Mouse (Mus musculus): ENCODE results near the gene Diaph3. TPM values are rescaled to one million over a fixed set of nuclear protein-coding genes. Genes with fewer than 3 reads are reported as not detected.

Diaph3 gene
- total and polyA plus RNA-seq, 3 experiments = 0.21 to 4.6 (median 0.70) TPM

DNA sequence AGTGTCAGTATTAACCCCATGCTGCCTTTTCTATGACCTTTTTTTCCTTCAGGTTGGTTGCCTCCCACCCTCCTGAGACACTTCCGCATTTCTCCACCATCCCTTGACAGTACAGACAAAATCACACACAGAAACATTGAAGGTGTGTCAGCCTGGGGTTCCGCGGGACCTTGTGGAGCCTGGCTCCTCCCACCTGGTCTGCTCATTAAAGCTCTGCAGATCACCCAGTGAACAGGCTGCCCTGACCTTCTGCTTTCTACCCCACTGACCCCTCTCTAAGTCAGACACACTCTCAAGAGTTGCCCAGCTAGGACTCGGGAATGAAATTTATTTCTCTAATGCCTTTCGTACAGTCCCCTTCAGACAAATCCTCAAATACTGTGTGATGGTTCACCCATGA is 500.9 kb downstream of the Diaph3 start:
- Histone ChIP-seq H3K79me2 (replicated peaks; ENCODE audit: control insufficient read depth, insufficient read depth, low read length) (no peaks in the 10 kb centered on the region), H3K9ac (ENCODE audit: low read depth, low read length) (no peak overlapping the region), H3K27me3 (ENCODE audit: control insufficient read depth, insufficient read depth, low read length) (no peaks in the 10 kb centered on the region), H3K27ac (no peak overlapping the region), H3K36me3 (ENCODE audit: control insufficient read depth, insufficient read depth, low read length) (no peaks in the 10 kb centered on the region), H3K4me3 (no peak overlapping the region), H3K4me1 (ENCODE audit: control insufficient read depth, insufficient read depth, low read length) (no peaks in the 10 kb centered on the region)
- no peak for TF ChIP-seq POLR2A (IDR thresholded peaks at IDR 0.05; ENCODE audit: insufficient read depth, low read depth, low read length)
- no peak for TF ChIP-seq EP300 (IDR thresholded peaks at IDR 0.05; ENCODE audit: insufficient read depth, low read depth, low read length)
- TF ChIP-seq CTCF (IDR thresholded peaks at IDR 0.05) = no peak
- intact Hi-C loops (cut with DNase I) = no loop called here
- DNase-seq = no peak
- WGBS = 83% methylated on average over 5 of the region's 5 CpGs

DNA sequence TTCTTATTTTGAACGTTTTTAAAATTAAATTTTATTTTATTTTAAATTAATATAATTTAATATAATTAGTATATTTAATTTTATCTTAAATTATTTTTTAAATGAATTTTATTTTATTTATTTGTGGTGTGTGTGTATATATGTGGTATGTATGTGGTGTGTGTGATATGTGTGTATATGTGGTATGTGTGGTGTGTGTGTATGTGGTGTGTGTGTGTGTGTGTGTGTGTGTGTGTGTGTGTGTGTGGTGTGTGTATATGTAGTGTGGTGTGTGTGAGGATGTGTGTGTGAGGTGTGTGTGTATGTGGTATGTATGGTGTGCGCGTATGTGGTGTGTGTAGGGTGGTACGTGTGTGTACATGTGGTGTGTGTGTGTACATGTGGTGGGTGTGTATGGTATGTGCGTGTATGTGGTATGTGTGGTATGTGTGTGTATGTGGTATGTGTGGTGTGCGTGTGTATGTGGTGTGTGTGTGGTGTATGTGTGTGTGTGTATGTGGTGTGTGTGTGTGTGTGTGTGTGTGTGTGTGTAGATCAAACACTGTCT is 505.4 kb downstream of the Diaph3 start:
- 26% methylated on average over 6 of the region's 6 CpGs for WGBS
- Histone ChIP-seq H3K79me2 (replicated peaks; ENCODE audit: control insufficient read depth, insufficient read depth, low read length) (no peaks in the 10 kb centered on the region), H3K9ac (ENCODE audit: low read depth, low read length) (no peak overlapping the region), H3K27ac (no peak overlapping the region), H3K4me3 (no peak overlapping the region), H3K36me3 (ENCODE audit: control insufficient read depth, insufficient read depth, low read length) (no peaks in the 10 kb centered on the region), H3K27me3 (ENCODE audit: control insufficient read depth, insufficient read depth, low read length) (no peaks in the 10 kb centered on the region), H3K4me1 (ENCODE audit: control insufficient read depth, insufficient read depth, low read length) (no peaks in the 10 kb centered on the region)
- intact Hi-C loops (cut with DNase I) = no loop called here
- TF ChIP-seq CTCF (IDR thresholded peaks at IDR 0.05) = no peak
- no peak for TF ChIP-seq EP300 (IDR thresholded peaks at IDR 0.05; ENCODE audit: insufficient read depth, low read depth, low read length)
- no peak for TF ChIP-seq POLR2A (IDR thresholded peaks at IDR 0.05; ENCODE audit: insufficient read depth, low read depth, low read length)
- DNase-seq = no peak

DNA sequence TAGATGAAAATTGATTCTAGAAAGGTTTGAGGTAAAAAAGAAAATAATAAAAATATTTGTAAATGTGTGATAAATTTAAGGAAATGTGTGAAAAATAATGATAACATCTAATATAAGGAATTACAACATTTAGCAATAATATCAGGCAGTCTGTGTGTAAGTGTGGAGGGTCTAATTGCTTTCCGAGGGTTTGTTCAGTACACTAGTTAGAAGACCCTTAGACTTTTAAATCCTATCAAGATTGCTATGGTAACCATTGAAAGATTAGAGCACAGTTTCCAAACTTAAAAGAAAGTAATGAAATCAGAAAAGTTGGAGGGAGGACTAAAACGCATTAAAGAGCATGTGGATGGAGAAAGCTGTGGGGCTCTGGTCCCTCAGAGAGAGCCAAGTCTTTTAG is 506.0 kb downstream of the Diaph3 start:
- Histone ChIP-seq H3K4me1 (ENCODE audit: control insufficient read depth, insufficient read depth, low read length) (no peaks in the 10 kb centered on the region), H3K9ac (ENCODE audit: low read depth, low read length) (no peak overlapping the region), H3K27ac (no peak overlapping the region), H3K4me3 (no peak overlapping the region), H3K79me2 (replicated peaks; ENCODE audit: control insufficient read depth, insufficient read depth, low read length) (no peaks in the 10 kb centered on the region), H3K36me3 (ENCODE audit: control insufficient read depth, insufficient read depth, low read length) (no peaks in the 10 kb centered on the region), H3K27me3 (ENCODE audit: control insufficient read depth, insufficient read depth, low read length) (no peaks in the 10 kb centered on the region)
- 84% methylated on average over 2 of the region's 2 CpGs for WGBS
- TF ChIP-seq POLR2A (IDR thresholded peaks at IDR 0.05; ENCODE audit: insufficient read depth, low read depth, low read length) (no peak), EP300 (IDR thresholded peaks at IDR 0.05; ENCODE audit: insufficient read depth, low read depth, low read length) (no peak), CTCF (IDR thresholded peaks at IDR 0.05) (no peak)
- DNase-seq = no peak
- intact Hi-C loops (cut with DNase I) = no loop called here

DNA sequence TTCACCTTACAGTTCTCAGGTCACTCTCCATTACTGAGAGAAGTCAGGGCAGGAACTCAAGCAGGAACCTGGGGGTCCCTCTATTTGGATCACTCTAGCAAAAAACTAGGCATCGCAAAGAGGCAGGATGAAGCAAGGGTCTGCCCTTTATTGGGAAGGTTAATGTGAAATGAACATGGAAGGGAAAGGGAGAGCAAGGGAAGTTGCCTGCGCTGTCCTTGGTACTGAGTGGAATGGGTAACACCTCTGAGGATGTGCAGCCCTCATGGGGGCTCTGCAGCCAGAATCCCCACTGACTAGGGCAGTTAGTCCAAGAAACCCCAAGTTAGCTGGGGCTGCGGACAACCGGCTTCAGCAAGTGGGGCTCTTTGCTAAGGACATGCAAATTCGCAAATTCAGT is 507.2 kb downstream of the Diaph3 start:
- Histone ChIP-seq H3K4me3 (no peak overlapping the region), H3K9ac (ENCODE audit: low read depth, low read length) (no peak overlapping the region), H3K4me1 (ENCODE audit: control insufficient read depth, insufficient read depth, low read length) (no peaks in the 10 kb centered on the region), H3K27me3 (ENCODE audit: control insufficient read depth, insufficient read depth, low read length) (no peaks in the 10 kb centered on the region), H3K27ac (no peak overlapping the region), H3K79me2 (replicated peaks; ENCODE audit: control insufficient read depth, insufficient read depth, low read length) (no peaks in the 10 kb centered on the region), H3K36me3 (ENCODE audit: control insufficient read depth, insufficient read depth, low read length) (no peaks in the 10 kb centered on the region)
- DNase-seq = no peak
- TF ChIP-seq CTCF (IDR thresholded peaks at IDR 0.05) (no peak), POLR2A (IDR thresholded peaks at IDR 0.05; ENCODE audit: insufficient read depth, low read depth, low read length) (no peak), EP300 (IDR thresholded peaks at IDR 0.05; ENCODE audit: insufficient read depth, low read depth, low read length) (no peak)
- intact Hi-C loops (cut with DNase I) = no loop called here
- WGBS = 66% methylated on average over 5 of the region's 5 CpGs

DNA sequence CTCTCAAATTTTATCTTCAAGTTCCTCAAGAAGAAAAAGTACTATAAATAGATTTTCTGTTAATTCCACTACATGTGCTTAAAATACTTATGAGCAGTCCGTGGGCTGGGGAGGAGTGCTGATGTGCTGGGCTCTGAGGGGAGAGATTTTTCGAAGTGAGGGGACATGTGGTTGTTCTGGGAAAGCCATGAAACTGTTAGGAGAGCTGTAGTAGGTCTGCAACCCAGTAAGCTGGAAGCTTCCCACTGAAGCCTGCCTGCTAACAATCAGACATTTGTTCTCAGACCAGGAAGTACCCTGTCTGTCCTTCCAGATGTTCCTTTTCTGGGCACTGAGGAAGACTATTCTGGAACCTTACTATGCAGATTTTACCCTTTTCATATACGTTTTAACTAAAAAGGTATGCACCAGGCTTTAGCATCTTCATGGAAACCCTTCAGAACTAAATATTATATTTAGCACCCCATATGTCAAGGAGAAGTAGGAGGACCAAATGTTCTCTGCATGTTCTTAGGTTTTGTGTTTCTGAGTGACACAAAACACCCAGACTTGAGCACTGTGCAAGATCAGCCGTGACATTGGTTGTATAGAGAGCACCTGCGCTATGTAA is 516.1 kb downstream of the Diaph3 start:
- 70% methylated on average over 5 of the region's 5 CpGs for WGBS
- Histone ChIP-seq H3K36me3 (ENCODE audit: control insufficient read depth, insufficient read depth, low read length) (no peaks in the 10 kb centered on the region), H3K27me3 (ENCODE audit: control insufficient read depth, insufficient read depth, low read length) (no peaks in the 10 kb centered on the region), H3K79me2 (replicated peaks; ENCODE audit: control insufficient read depth, insufficient read depth, low read length) (no peaks in the 10 kb centered on the region), H3K9ac (ENCODE audit: low read depth, low read length) (no peak overlapping the region), H3K4me3 (no peak overlapping the region), H3K4me1 (ENCODE audit: control insufficient read depth, insufficient read depth, low read length) (no peaks in the 10 kb centered on the region), H3K27ac (no peak overlapping the region)
- no peak for DNase-seq
- intact Hi-C loops (cut with DNase I) = no loop called here
- no peak for TF ChIP-seq POLR2A (IDR thresholded peaks at IDR 0.05; ENCODE audit: insufficient read depth, low read depth, low read length)
- no peak for TF ChIP-seq CTCF (IDR thresholded peaks at IDR 0.05)
- no peak for TF ChIP-seq EP300 (IDR thresholded peaks at IDR 0.05; ENCODE audit: insufficient read depth, low read depth, low read length)

DNA sequence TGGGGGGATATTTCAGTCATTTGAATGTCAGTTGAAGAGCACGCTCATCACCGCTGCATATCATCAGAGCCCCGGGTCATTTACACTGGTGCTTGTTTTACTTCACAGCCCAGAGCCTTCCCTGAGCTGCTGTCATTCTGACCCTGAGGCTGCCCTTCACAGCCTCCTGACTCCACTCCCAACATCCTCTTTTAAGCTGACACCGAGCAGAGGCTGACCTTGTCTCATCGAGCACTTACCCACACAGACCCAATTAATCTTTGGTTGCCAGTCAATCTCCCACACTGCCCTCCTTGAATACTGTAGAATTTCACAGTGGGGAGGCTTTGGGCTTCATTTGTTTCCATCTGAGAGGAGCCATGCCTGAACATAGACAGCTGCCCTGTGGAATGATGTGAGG is 521.4 kb downstream of the Diaph3 start:
- no peak overlapping the region for H3K27ac ChIP-seq
- H3K79me2 ChIP-seq (replicated peaks; ENCODE audit: control insufficient read depth, insufficient read depth, low read length) = no peaks in the 10 kb centered on the region
- H3K4me1 ChIP-seq (ENCODE audit: control insufficient read depth, insufficient read depth, low read length) = no peaks in the 10 kb centered on the region
- no peak overlapping the region for H3K4me3 ChIP-seq
- DNase-seq = no peak
- H3K36me3 ChIP-seq (ENCODE audit: control insufficient read depth, insufficient read depth, low read length) = no peaks in the 10 kb centered on the region
- intact Hi-C loops (cut with DNase I) = no loop called here
- no peak overlapping the region for H3K9ac ChIP-seq (ENCODE audit: low read depth, low read length)
- H3K27me3 ChIP-seq (ENCODE audit: control insufficient read depth, insufficient read depth, low read length) = no peaks in the 10 kb centered on the region
- 66% methylated on average over 5 of the region's 5 CpGs for WGBS
- TF ChIP-seq CTCF (IDR thresholded peaks at IDR 0.05) (no peak), EP300 (IDR thresholded peaks at IDR 0.05; ENCODE audit: insufficient read depth, low read depth, low read length) (no peak), POLR2A (IDR thresholded peaks at IDR 0.05; ENCODE audit: insufficient read depth, low read depth, low read length) (no peak)

Small RNAs within 50 kb of the gene (microRNA-seq; reads per million reads assigned to microRNA genes)
- 0 reads per million in 2 experiments for gene Gm23438
